22 mouse cellular contexts compared by ENCODE assay signal in the genomic region with DNA sequence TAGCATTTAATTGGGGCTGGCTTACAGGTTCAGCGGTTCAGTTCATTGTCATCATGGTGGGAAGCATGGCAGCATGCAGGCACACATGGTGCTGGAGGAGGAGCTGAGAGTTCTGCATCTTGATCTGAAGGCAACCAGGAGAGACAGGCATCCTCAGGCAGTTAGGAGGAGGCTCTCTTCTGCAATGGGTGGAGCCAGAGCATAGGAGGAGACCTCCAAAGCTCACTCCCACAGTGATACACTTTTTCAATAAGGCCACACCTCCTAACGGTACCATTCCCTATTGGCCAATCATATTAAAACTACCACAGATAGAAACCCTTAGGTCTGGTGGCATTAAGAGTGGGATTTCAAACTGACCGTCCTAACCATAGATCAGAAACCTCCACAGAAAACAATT. TPM values are rescaled to one million over a fixed set of nuclear protein-coding genes. Genes with fewer than 3 reads are reported as not detected.
A peak's percentile ranks its signal among the peaks of the same experiment; 100 is the strongest.
DNase-seq lines count a peak whose midpoint lies in the region; ATAC-seq and TF ChIP-seq lines count a peak whose summit lies in the region.
"Had no signal": no experiment of that assay in that cellular context is flagged by ENCODE, and none has a peak within 500 bp of the region (broad histone marks: within the 10 kb centered on the region; RNA-seq: fewer than 3 reads in every experiment).

No protein-coding gene starts in this region.

- H3K4me3 ChIP-seq in stomach, embryonic 14.5 days (ENCODE audit: low read depth, low read length), result no peak overlapping the region
- no peak overlapping the region for H3K4me3 ChIP-seq in stomach, postnatal 0 days (ENCODE audit: low read depth, low read length)
- H3K4me3 ChIP-seq in liver, embryonic 11.5 days (ENCODE audit: low read depth, low read length), result no peak overlapping the region
- H3K4me3 ChIP-seq in liver, embryonic 13.5 days (replicated peaks), result no peak overlapping the region
- no peak overlapping the region for H3K4me3 ChIP-seq in liver, embryonic 16.5 days (ENCODE audit: low read depth, low read length)
- H3K4me3 ChIP-seq: embryonic facial prominence, embryonic 10.5 days; embryonic facial prominence, embryonic 12.5 days; forebrain, embryonic 13.5 days; forebrain, embryonic 15.5 days had no signal

- H3K27me3 ChIP-seq in stomach, embryonic 14.5 days (ENCODE audit: control insufficient read depth, insufficient read depth, low read length), result no peaks in the 10 kb centered on the region
- H3K27me3 ChIP-seq in stomach, postnatal 0 days (ENCODE audit: control insufficient read depth, insufficient read depth, low read length), result no peaks in the 10 kb centered on the region
- no peaks in the 10 kb centered on the region for H3K27me3 ChIP-seq in liver, embryonic 11.5 days (replicated peaks; ENCODE audit: control insufficient read depth, insufficient read depth, low read length)
- H3K27me3 ChIP-seq in liver, embryonic 13.5 days, result no peaks in the 10 kb centered on the region
- no peaks in the 10 kb centered on the region for H3K27me3 ChIP-seq in liver, embryonic 16.5 days (ENCODE audit: control insufficient read depth, insufficient read depth, low read depth, low read length)
- H3K27me3 ChIP-seq: embryonic facial prominence, embryonic 12.5 days; forebrain, embryonic 13.5 days; forebrain, embryonic 15.5 days had no signal

- DNase-seq in stomach, postnatal 0 days (ENCODE audit: low spot score), result no peak
- no peak for DNase-seq in liver, embryonic 11.5 days (ENCODE audit: low spot score)
- no peak for DNase-seq in liver, embryonic 13.5 days
- no peak for DNase-seq in ovary, postnatal 10 days (ENCODE audit: low spot score)
- no peak for DNase-seq in heart, adult 9 months (ENCODE audit: low spot score in 2 of 2)
- DNase-seq in heart, adult 8-10 months (ENCODE audit: low spot score), result no peak
- DNase-seq: adrenal gland, adult 8-10 months; adrenal gland, postnatal 14 days; adrenal gland, postnatal 36 days; cerebellum, adult 11-12 months; cerebellum, adult 2 months; cerebellum, adult 9-10 months; cerebellum, postnatal 10 days; cerebellum, postnatal 25 days had no signal

- H3K4me1 ChIP-seq in stomach, embryonic 14.5 days (ENCODE audit: control insufficient read depth, insufficient read depth, low read length), result no peaks in the 10 kb centered on the region
- no peaks in the 10 kb centered on the region for H3K4me1 ChIP-seq in stomach, postnatal 0 days (replicated peaks; ENCODE audit: control insufficient read depth, insufficient read depth)
- H3K4me1 ChIP-seq in liver, embryonic 11.5 days (replicated peaks; ENCODE audit: control insufficient read depth, insufficient read depth, low read length), result 0 out of 2 replicates have a peak, but pooled peaks cover 4% of the 10 kb centered on the region
- H3K4me1 ChIP-seq in liver, embryonic 13.5 days (replicated peaks), result peaks cover 49% of the 10 kb centered on the region
- peaks cover 20% of the 10 kb centered on the region for H3K4me1 ChIP-seq in liver, embryonic 16.5 days (ENCODE audit: control insufficient read depth, low read depth, low read length)
- H3K4me1 ChIP-seq: embryonic facial prominence, embryonic 10.5 days; embryonic facial prominence, embryonic 12.5 days had no signal

- 0 out of 2 replicates have a peak, but pooled peaks have one; percentile 14 for ATAC-seq in stomach, embryonic 14.5 days (ENCODE audit: insufficient number of reproducible peaks, insufficient read depth, low FRiP score, low read depth)
- ATAC-seq in stomach, postnatal 0 days (ENCODE audit: low FRiP score, low TSS enrichment), result no peak
- ATAC-seq in liver, embryonic 11.5 days (replicated peaks; ENCODE audit: low FRiP score), result peak; percentile 50
- ATAC-seq in liver, embryonic 13.5 days (ENCODE audit: low read depth), result peak; percentile 50
- peak; percentile 36; the same call in 1 of the 2 replicates for ATAC-seq in liver, embryonic 16.5 days (ENCODE audit: low read depth)
- ATAC-seq: activated CD4-positive, CD25-positive, alpha-beta regulatory T cell, adult 4 months; forebrain, embryonic 13.5 days; forebrain, embryonic 15.5 days had no signal

- H3K36me3 ChIP-seq in stomach, embryonic 14.5 days (ENCODE audit: control insufficient read depth, insufficient read depth, low read length), result no peaks in the 10 kb centered on the region
- no peaks in the 10 kb centered on the region for H3K36me3 ChIP-seq in stomach, postnatal 0 days (ENCODE audit: control insufficient read depth, insufficient read depth, low read length)
- no peaks in the 10 kb centered on the region for H3K36me3 ChIP-seq in liver, embryonic 11.5 days (ENCODE audit: control insufficient read depth, insufficient read depth, low read length)
- H3K36me3 ChIP-seq in liver, embryonic 13.5 days, result no peaks in the 10 kb centered on the region
- H3K36me3 ChIP-seq in liver, embryonic 16.5 days (ENCODE audit: control insufficient read depth, insufficient read depth), result no peaks in the 10 kb centered on the region
- H3K36me3 ChIP-seq: embryonic facial prominence, embryonic 10.5 days; embryonic facial prominence, embryonic 12.5 days; forebrain, embryonic 15.5 days had no signal

- H3K9ac ChIP-seq in stomach, embryonic 14.5 days (replicated peaks; ENCODE audit: low read depth, low read length), result no peak overlapping the region
- no peak overlapping the region for H3K9ac ChIP-seq in stomach, postnatal 0 days (ENCODE audit: low read length)
- no peak overlapping the region for H3K9ac ChIP-seq in liver, embryonic 11.5 days (ENCODE audit: low read depth, low read length)
- no peak overlapping the region for H3K9ac ChIP-seq in liver, embryonic 13.5 days
- no peak overlapping the region for H3K9ac ChIP-seq in liver, embryonic 16.5 days (ENCODE audit: low read depth, low read length)
- H3K9ac ChIP-seq: embryonic facial prominence, embryonic 12.5 days; forebrain, embryonic 13.5 days; forebrain, embryonic 15.5 days had no signal

- no peak for TF ChIP-seq EP300 in stomach, postnatal 0 days (optimal IDR thresholded peaks at IDR 0.05)

- no peak overlapping the region for H3K27ac ChIP-seq in stomach, embryonic 14.5 days (ENCODE audit: low read length)
- H3K27ac ChIP-seq in stomach, postnatal 0 days (replicated peaks), result no peak overlapping the region
- no peak overlapping the region for H3K27ac ChIP-seq in liver, embryonic 11.5 days (ENCODE audit: low read depth, low read length)
- no peak overlapping the region for H3K27ac ChIP-seq in liver, embryonic 13.5 days
- H3K27ac ChIP-seq in liver, embryonic 16.5 days (ENCODE audit: low read length), result no peak overlapping the region
- H3K27ac ChIP-seq: embryonic facial prominence, embryonic 10.5 days; embryonic facial prominence, embryonic 12.5 days; forebrain, embryonic 13.5 days; forebrain, embryonic 15.5 days had no signal

- TF ChIP-seq CTCF in stomach, postnatal 0 days (IDR thresholded peaks at IDR 0.05; ENCODE audit: low read depth), result no peak

- no peak overlapping the region for H3K4me2 ChIP-seq in stomach, embryonic 14.5 days (replicated peaks; ENCODE audit: low read depth, low read length)
- H3K4me2 ChIP-seq in stomach, postnatal 0 days (replicated peaks; ENCODE audit: low read depth), result no peak overlapping the region
- no peak overlapping the region for H3K4me2 ChIP-seq in liver, embryonic 11.5 days
- no peak overlapping the region for H3K4me2 ChIP-seq in liver, embryonic 13.5 days
- no peak overlapping the region for H3K4me2 ChIP-seq in liver, embryonic 16.5 days (ENCODE audit: low read depth, low read length)
- H3K4me2 ChIP-seq: embryonic facial prominence, embryonic 12.5 days; forebrain, embryonic 13.5 days; forebrain, embryonic 15.5 days had no signal

- 90% methylated on average over 3 of the region's 3 CpGs for WGBS in stomach, embryonic 14.5 days
- WGBS in stomach, postnatal 0 days, result 82% methylated on average over 3 of the region's 3 CpGs
- WGBS in liver, embryonic 11.5 days, result 74% methylated on average over 3 of the region's 3 CpGs
- WGBS in liver, embryonic 13.5 days (ENCODE audit: insufficient replicate concordance), result 67% methylated on average over 3 of the region's 3 CpGs
- 56% methylated on average over 3 of the region's 3 CpGs for WGBS in liver, embryonic 16.5 days (ENCODE audit: insufficient replicate concordance)

- H3K9me3 ChIP-seq in stomach, embryonic 14.5 days (ENCODE audit: control insufficient read depth, low read depth, low read length), result no peaks in the 10 kb centered on the region
- no peaks in the 10 kb centered on the region for H3K9me3 ChIP-seq in stomach, postnatal 0 days (ENCODE audit: control insufficient read depth, low read length)
- no peaks in the 10 kb centered on the region for H3K9me3 ChIP-seq in liver, embryonic 11.5 days (ENCODE audit: control insufficient read depth, low read length)
- no peaks in the 10 kb centered on the region for H3K9me3 ChIP-seq in liver, embryonic 13.5 days (replicated peaks)
- H3K9me3 ChIP-seq in liver, embryonic 16.5 days (replicated peaks; ENCODE audit: control insufficient read depth, low read length), result no peaks in the 10 kb centered on the region
- H3K9me3 ChIP-seq: embryonic facial prominence, embryonic 10.5 days; embryonic facial prominence, embryonic 12.5 days; forebrain, embryonic 13.5 days; forebrain, embryonic 15.5 days had no signal

RNA-seq across cellular contexts. Expression of a gene that starts 6.4 kb away (rescaled TPM):
- 3.3 and 4.5 TPM in 2 replicates for polyA plus RNA-seq in stomach, embryonic 14.5 days (2014; fragmentation: Nextera tagmentation; extraction: Ambion mirVana)
- 1.0 and 1.9 TPM in 2 replicates for polyA plus RNA-seq in stomach, postnatal 0 days (2015; fragmentation: Nextera tagmentation; extraction: Ambion mirVana)
- 1.3 and 2.1 TPM in 2 replicates for polyA plus RNA-seq in liver, embryonic 11.5 days (2014; fragmentation: Nextera tagmentation; extraction: Ambion mirVana)
- 0.88 and 0.97 TPM in 2 replicates for polyA plus RNA-seq in liver, embryonic 13.5 days (2015; fragmentation: Nextera tagmentation; extraction: Ambion mirVana)
- polyA plus RNA-seq in liver, embryonic 16.5 days (2015; fragmentation: Nextera tagmentation; extraction: Ambion mirVana), result 0.84 TPM in 2 replicates
- total RNA-seq in heart, adult 8-10 months (2022), result 1 to 10 TPM; 2.2 to 3.8 (median 2.9) TPM

RNA-seq across cellular contexts. Expression of a gene that starts 13.6 kb away (rescaled TPM):
- polyA plus RNA-seq in stomach, embryonic 14.5 days (2014; fragmentation: Nextera tagmentation; extraction: Ambion mirVana), result 8.9 and 11.6 TPM in 2 replicates
- polyA plus RNA-seq in stomach, postnatal 0 days (2015; fragmentation: Nextera tagmentation; extraction: Ambion mirVana), result 2.4 and 2.6 TPM in 2 replicates
- 4.7 and 5.8 TPM in 2 replicates for polyA plus RNA-seq in liver, embryonic 11.5 days (2014; fragmentation: Nextera tagmentation; extraction: Ambion mirVana)
- polyA plus RNA-seq in liver, embryonic 13.5 days (2015; fragmentation: Nextera tagmentation; extraction: Ambion mirVana), result 1.3 and 1.6 TPM in 2 replicates
- 1.2 and 1.3 TPM in 2 replicates for polyA plus RNA-seq in liver, embryonic 16.5 days (2015; fragmentation: Nextera tagmentation; extraction: Ambion mirVana)
- 1 to 10 TPM; 2.2 to 5.0 (median 3.2) TPM for total RNA-seq in heart, adult 8-10 months (2022)

RNA-seq across cellular contexts. Expression of a gene that starts 25.9 kb away (rescaled TPM):
- 2.1 and 2.3 TPM in 2 replicates for polyA plus RNA-seq in stomach, embryonic 14.5 days (2014; fragmentation: Nextera tagmentation; extraction: Ambion mirVana)
- 0.35 and 0.41 TPM in 2 replicates for polyA plus RNA-seq in stomach, postnatal 0 days (2015; fragmentation: Nextera tagmentation; extraction: Ambion mirVana)
- polyA plus RNA-seq in liver, embryonic 11.5 days (2014; fragmentation: Nextera tagmentation; extraction: Ambion mirVana), result 1.3 and 1.5 TPM in 2 replicates
- 0.32 and 0.39 TPM in 2 replicates for polyA plus RNA-seq in liver, embryonic 13.5 days (2015; fragmentation: Nextera tagmentation; extraction: Ambion mirVana)
- 0.11 and 0.13 TPM in 2 replicates for polyA plus RNA-seq in liver, embryonic 16.5 days (2015; fragmentation: Nextera tagmentation; extraction: Ambion mirVana)
- total RNA-seq in heart, adult 8-10 months (2022), result under 1 TPM; 0.17 to 0.44 (median 0.32) TPM
- total RNA-seq: MEL had no signal

RNA-seq across cellular contexts. Expression of a gene that starts 29.1 kb away (rescaled TPM):
- not detected in 2 replicates for polyA plus RNA-seq in stomach, embryonic 14.5 days (2014; fragmentation: Nextera tagmentation; extraction: Ambion mirVana)
- polyA plus RNA-seq in stomach, postnatal 0 days (2015; fragmentation: Nextera tagmentation; extraction: Ambion mirVana), result 0.02 and 0.10 TPM in 2 replicates
- 0.27 TPM in 1 of 2 replicates, not detected in the other for polyA plus RNA-seq in liver, embryonic 11.5 days (2014; fragmentation: Nextera tagmentation; extraction: Ambion mirVana)
- polyA plus RNA-seq in liver, embryonic 13.5 days (2015; fragmentation: Nextera tagmentation; extraction: Ambion mirVana), result not detected in 2 replicates
- not detected in 2 replicates for polyA plus RNA-seq in liver, embryonic 16.5 days (2015; fragmentation: Nextera tagmentation; extraction: Ambion mirVana)
- total RNA-seq in heart, adult 8-10 months (2022), result not detected
- total RNA-seq: MEL had no signal
- polyA plus RNA-seq: activated CD4-positive, CD25-positive, alpha-beta regulatory T cell, adult 4 months had no signal

RNA-seq across cellular contexts. Expression of a gene that starts 38.4 kb away (rescaled TPM):
- polyA plus RNA-seq in stomach, embryonic 14.5 days (2014; fragmentation: Nextera tagmentation; extraction: Ambion mirVana), result 5.2 and 5.8 TPM in 2 replicates
- 1.9 and 2.0 TPM in 2 replicates for polyA plus RNA-seq in stomach, postnatal 0 days (2015; fragmentation: Nextera tagmentation; extraction: Ambion mirVana)
- polyA plus RNA-seq in liver, embryonic 11.5 days (2014; fragmentation: Nextera tagmentation; extraction: Ambion mirVana), result 3.8 and 4.6 TPM in 2 replicates
- polyA plus RNA-seq in liver, embryonic 13.5 days (2015; fragmentation: Nextera tagmentation; extraction: Ambion mirVana), result 1.1 and 1.3 TPM in 2 replicates
- polyA plus RNA-seq in liver, embryonic 16.5 days (2015; fragmentation: Nextera tagmentation; extraction: Ambion mirVana), result 0.45 and 0.89 TPM in 2 replicates
- total RNA-seq in heart, adult 8-10 months (2022), result 1 to 10 TPM; 1.7 to 3.2 (median 1.9) TPM
- total RNA-seq: MEL had no signal
